Mouse (Mus musculus) left cerebral cortex, postnatal 10 days (tissue): ENCODE data around the gene Anapc16. TPM values are rescaled to one million over a fixed set of nuclear protein-coding genes. Genes with fewer than 3 reads are reported as not detected.

Experiments used
- DNase-seq, 2 experiments: peaks; one replicate each; pipeline ENCODE4 v3.0.0; 2021 to 2022; ENCODE audit warnings: low spot score in 2 of 2, mixed read lengths in 1 of 2; ENCODE audit errors: extremely low spot score in 1 of 2
- intact Hi-C: fragments of 180-260 bp; cut with DNase I; formaldehyde crosslinking; loops from one replicate; pipeline ENCODE4 v1.15.1; 2025
- total RNA-seq, 2 experiments: library from RNA; stranded (reverse); gene quantifications; 2 replicates each; pipeline ENCODE4 v1.2.3; 2021

Gene Anapc16
- total RNA-seq, 2 experiments from 2014 or later: 61.8 to 68.6 TPM

DNA sequence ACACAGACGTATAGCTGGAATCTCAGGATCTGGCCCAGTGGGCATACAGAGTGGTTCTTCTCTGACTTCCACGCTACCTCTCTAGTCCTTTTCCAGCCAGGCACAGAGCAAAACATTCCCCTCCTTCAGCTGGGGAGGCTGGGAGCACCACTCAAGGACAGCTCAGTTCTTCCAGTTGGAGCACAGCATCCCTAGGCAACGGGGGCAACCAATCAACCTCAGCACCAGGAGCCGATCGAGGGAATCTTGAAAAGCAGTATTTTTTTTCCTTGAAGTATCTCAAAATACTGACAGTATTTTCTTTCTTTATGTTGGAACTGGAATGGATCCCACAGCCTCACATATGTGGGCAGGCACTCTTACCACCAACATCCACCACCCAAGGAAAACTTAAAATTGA is 46.3 kb downstream of the Anapc16 start:
- intact Hi-C loops: no loop called here
- DNase-seq: no peak

- intact Hi-C loops: no loop called here
- DNase-seq: no peak
Measured at GRCm38 (mm10) chr10:59953564-59954039, 49.3 kb downstream of the Anapc16 start.

DNA sequence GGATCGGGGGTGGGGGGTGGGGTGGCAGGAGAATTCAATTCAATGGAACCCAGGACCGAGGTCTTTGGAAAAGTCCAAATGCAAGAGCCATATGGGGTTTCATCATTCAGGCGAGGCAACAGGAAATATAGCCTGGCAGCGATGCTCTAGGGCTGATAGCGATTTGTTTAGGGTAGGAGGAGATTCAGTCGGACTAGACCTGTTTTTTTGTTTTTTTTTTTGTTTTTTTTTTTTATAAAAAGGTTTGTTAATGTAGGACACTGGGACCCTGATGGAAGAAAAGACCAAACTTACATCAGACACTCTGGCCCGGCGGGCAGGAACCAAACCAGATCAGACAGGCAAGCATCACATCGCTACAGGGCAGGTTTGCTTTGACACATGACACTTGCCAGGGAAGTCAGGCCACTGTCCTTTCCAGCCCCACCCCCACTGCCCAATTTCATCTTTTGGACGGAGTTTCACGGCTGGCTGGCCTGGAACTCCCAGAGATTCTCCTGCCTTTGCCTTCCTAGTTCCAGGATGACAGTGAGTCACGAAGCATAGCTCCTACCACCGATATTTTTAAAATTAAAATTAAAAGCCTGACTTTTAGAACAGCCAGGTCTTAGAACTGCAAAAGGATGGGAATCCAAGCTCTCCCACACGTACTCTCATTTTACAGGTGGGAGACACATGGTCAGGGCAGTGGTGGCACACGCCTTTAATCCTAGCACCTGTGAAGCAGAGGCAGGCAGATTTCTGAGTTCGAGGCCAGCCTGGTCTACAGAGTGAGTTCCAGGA is 50.0 kb downstream of the Anapc16 start:
- intact Hi-C loops: no loop called here
- peak in 1 of 2 experiments; percentile 47 for DNase-seq

DNA sequence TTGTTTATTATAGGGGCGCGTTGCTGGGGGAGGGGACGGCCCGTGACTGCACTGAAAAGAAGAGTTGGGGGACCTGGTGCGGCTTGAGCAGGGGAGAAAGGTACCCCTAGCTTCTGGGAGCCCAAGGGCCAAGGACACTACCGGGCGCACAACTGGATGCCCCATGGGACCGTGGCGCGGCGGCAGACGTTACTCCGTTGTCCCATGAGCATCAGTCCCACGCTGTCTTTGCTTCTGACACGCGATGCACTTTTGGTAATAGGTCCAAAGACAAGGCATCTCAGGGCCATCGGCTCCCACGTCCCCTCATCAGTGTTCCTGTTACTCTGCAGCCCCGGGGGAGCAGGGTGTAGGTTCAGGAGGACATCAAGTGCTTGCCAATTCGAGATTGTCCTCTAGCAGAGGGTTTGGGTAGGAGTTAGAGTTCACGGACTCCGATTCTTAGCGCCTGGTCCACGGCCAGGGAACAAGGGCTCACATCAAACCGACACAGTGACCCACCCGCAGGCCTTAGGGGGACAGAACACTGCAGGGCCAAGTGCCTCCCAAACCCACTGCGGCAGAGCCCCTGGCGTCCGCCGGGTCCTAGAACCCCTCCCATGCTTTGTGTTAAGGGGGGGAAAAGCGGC is 50.7 kb downstream of the Anapc16 start:
- DNase-seq: peak in 1 of 2 experiments; percentile 85
- intact Hi-C loops: no loop called here

- peak; percentile 99 to 100 for DNase-seq
- intact Hi-C loops: loop anchor here (1.0 kb wide), 1 partner anchor 58 kb away; no protein-coding TSS in a partner anchor
Measured at GRCm38 (mm10) chr10:59951211-59952151, 51.5 kb downstream of the Anapc16 start, which contains the start of gene Ddit4. Gene Ddit4 (minus strand): TSS chr10:59951834.

- intact Hi-C loops: loop anchor here (1.0 kb wide), 1 partner anchor 57 kb away; no protein-coding TSS in a partner anchor
- peak; percentile 65 to 88 for DNase-seq
Measured at GRCm38 (mm10) chr10:59950716-59951191, 52.2 kb downstream of the Anapc16 start.

GRCm38 (mm10) chr10:59949783-59950605 is 52.9 kb downstream of the Anapc16 start:
- intact Hi-C loops: no loop called here
- DNase-seq: no peak

- intact Hi-C loops: no loop called here
- no peak for DNase-seq
Measured at GRCm38 (mm10) chr10:59949255-59949648, 53.7 kb downstream of the Anapc16 start.

DNA sequence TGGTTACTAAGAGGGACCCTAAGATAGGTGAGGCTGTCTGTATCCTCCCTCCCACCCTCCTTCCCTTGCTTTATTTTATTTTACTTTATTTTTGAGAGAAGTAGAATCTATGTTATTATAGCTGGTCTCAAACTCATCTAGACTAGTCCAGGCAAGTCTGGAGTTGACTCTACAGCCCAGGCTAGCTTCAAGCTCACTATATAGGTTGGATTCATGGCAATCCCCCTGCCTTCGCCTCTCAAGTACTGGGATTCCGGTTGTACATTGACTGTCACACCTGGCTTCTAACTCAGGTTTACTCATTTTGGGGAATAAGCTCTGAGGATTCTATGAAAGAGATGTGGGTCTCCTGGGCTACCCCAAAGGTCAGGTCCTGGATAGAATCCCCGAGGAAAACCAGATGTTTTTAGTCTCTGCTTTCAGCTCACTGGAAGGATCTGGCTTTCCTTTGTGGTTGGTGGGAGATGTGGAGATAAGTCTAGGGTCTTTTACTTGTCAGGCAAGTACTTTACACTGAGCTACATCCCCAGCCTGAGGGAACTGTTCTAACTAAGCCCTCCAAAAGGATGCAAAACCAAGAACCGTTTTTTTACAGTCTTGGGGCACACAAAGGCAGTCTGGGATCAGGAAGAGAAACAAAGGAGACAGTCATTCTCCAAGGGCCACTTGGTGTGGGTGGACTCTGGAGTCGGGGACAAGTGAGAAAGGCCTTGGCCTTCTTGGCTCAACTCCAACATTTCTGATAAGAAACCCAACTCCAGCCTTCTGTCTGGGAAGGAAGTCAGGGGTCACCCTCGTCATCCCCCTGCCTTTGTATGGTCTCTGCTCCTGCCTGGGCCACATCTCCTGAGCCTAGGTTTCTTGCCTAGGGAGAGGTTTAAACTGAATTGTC is 54.3 kb downstream of the Anapc16 start:
- intact Hi-C loops: no loop called here
- no peak for DNase-seq

DNA sequence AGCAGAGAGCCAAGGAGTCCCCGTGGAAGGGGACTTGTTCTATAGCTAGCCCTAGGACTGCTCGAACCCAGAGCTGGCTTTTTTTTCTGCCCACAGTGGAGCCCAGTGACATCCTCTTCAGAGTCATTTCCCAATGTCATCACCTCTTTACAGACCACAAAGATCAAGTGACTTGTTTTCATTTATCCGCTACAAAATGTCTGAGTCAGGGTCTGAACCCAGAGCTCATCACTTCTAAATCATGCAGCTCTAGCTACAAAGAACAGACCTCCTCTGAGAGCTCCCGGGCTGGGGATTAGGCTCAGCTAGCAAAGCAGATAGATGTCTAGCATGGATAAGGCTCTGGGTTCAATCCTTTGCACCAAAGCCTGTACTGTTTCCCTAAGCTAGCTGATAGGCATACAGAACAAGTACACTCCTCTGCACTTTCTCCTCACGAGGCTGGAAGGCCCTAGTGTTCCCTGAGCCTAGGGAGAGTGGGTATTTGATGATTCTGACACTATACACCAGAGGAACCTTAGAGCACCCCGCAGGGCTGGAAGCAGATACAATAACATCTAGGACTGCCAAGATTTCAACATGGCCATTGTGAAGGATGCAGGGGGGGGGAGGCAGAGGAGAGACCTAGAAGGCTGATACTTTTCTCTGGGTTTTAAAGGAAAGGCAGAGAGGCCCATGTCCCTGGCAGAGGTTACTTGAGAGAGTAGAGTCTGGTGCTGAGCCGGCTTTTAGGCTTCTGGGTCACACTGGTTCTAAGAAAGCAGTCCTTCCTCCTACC is 55.5 kb downstream of the Anapc16 start:
- peak in 1 of 2 experiments; percentile 76 for DNase-seq
- intact Hi-C loops: no loop called here

GRCm38 (mm10) chr10:59946362-59946761 is 56.6 kb downstream of the Anapc16 start:
- intact Hi-C loops: no loop called here
- no peak for DNase-seq

- intact Hi-C loops: no loop called here
- DNase-seq: no peak
Measured at GRCm38 (mm10) chr10:59945416-59945815, 57.5 kb downstream of the Anapc16 start.

DNA sequence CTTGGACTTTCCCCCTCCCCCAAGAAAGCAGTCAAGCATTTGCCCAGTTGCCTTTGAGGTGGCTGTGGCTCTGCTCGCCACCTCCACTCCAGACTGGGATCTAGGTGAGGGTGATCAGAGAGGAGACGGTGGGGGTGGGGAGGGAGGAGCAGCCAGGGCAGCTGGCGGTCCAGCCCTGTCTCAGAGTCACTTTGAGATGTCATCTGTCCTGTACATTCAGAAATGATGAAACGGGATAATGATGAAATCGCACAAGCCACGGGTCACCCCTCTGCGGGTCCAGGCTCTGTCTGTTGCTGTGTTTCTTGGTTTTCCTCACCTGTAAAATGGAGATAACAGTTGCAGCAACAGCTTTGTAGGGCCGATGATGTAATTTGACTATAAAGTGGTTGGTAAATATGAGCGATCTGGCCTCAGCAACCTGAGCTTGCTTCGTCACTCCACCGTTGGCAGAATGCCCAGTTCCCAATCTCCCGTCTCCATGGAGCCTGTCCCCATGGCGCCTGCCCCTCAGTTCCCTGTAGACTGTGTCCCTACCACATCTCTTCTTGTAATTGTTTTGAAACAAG is 59.4 kb downstream of the Anapc16 start:
- DNase-seq: peak; percentile 80 to 90
- intact Hi-C loops: no loop called here

DNA sequence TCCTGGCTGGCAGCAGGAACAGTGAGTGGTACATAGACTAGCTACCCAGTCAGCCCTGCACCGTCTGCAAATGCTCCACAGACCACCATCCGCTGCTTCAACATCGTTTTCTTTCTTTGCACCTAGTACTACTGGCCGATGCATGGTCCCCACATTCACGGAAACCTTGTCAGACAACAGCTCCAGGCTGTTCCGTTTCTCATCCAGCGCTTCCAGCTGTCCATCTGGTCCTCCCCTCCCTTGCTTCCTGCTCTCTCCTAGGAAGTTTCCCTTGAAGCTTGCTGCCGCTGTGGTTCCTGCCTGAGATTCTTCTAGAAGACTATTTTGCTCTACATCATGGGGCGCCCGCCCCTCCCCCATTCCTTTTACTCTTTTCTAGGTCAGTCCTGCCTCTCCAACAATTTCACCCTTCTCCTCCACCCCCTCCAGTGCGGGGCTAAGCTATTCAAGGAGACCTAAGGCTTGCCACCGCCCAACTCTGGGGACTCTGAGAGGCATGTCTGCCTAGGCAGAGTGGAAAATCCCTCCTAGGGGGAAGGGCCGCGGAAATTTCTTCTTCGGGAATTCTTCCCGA is 60.0 kb downstream of the Anapc16 start:
- intact Hi-C loops: no loop called here
- peak; percentile 71 to 90 for DNase-seq

- DNase-seq: peak in 1 of 2 experiments; percentile 59
- intact Hi-C loops: no loop called here
Measured at GRCm38 (mm10) chr10:59942281-59942846, 60.6 kb downstream of the Anapc16 start.
